Mouse (Mus musculus) spleen, embryonic (tissue): ENCODE measurements at regions not wholly inside any gene's neighbourhood (a gene's known extent, or its start where the extent isn't known, plus 50 kb on each side); places are given as distances from the start of the nearest gene placed in this dataset.

Experiments used
- CTCF ChIA-PET: fragments of 350-600 bp; sonication (Branson Sonifier 250); formaldehyde crosslinking; loops from one replicate; lab custom pipeline; 2022; lab: Charles Lee

DNA sequence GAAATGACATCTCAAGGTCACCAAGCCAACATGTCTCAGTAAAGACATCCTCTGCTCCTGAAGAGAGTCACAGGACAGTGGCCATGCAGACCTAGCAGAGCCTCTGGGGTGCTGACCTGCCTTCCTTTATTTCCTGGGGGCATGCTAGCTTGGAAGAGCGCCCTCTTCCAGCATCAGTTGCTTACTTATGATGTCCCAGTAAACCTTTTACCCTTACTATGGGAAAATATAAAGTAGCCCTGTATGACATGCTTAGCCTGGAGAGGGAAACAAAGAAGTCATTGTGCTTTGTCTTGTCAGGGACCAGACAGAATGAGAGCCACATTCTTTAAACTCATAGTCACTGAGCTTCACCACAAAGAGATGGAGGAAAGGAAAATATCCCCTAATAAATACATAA lies 82.9 kb downstream of the Postn start:
- CTCF ChIA-PET = no interaction called here

DNA sequence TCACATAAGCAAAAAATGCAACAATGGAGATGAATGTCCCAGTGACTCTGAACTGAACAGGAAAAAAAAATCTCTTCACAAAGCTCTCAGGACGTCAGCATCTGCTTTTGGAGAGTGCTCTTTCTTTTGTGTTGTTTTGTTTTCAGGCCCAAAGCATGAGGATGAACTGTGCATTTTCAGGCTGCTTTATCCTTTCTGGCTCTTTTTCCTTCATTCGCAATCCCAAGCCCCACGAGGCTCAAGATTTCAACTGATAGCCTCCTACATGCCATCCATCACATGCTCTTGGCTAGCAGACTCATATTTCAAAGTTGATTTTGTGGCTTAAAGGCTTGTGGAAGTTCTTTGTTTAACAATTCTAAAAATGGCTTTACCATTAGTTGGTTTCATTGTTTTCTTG lies 86.0 kb downstream of the Postn start:
- CTCF ChIA-PET = interaction anchor here (0.7 kb wide), 1 partner anchor 119 kb away, joined by 3 read pairs; no protein-coding TSS in a partner anchor

DNA sequence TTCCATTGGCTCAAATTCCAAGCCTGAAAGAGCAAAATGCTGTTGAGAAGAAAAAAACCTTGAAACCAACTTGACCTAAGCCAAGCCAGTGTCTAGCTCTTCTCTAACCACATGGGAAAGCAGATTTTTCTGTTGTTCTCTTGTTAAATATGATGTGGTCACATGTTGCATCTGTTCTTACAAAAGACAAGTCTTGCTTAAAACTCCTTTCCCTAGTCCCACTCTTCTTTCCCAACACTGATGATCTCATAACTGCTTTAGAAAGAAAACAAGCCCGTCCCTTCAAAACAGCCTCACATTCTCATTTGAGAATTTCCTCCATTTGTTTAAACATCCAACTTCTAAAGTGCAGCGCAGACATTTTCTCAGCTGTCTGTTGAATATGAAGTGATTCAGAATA lies 96.5 kb downstream of the Postn start:
- CTCF ChIA-PET = no interaction called here

DNA sequence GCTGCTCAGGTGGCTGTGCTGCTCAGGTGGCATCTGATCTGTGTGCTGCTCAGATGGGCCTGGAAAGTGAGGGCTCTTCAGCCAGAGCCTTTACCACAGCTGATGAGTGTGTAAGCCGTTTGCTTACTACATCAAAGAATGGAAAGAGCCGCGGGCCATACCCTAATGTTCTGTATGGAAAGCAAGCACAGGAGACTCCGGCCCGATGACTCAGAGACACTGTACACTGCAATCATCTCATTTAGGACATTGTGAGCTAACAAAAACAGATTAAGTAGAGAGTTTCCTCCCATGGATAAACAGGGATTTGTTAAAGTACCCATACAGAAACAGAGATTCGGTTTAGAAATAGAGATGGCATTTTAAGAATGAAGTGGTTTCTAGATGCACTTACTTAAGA lies 100.5 kb downstream of the Postn start:
- CTCF ChIA-PET = no interaction called here

DNA sequence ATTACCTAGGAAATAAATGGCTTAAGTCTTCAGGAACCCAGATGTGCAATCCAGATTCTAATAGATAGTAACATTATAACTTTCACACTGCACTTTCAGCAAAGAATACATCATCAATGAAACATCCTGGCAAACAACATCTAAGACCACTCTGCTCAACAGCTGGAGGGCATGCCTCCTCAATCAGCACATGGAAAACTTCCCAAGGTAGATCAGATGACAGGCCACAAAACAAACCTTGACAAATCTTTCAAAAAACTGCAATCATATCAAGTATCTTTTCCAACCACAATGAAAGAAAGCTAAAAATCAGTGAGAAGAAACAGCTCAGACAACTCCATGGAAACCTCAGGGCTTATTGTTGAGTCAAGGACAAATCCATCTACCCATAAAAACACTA lies 105.2 kb downstream of the Postn start:
- CTCF ChIA-PET = no interaction called here

DNA sequence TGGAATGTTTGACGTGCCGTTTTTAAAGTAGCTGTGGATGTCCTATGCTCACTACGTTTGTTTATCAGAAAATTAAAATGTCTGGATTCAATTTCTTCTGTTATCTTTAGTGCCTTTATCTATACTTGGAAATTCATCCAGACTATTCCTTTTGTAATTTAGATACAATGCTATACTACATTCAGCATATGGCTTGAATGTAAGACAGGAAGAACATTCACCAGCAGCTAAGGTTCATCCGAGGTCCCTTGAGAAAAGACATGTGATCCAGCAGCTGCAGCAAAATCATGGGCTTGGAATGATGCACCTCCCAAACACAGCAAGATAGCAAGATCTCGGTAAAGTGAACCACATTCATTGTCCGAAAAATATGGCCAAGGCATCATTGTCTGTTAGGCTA lies 113.3 kb downstream of the Postn start:
- CTCF ChIA-PET = no interaction called here

DNA sequence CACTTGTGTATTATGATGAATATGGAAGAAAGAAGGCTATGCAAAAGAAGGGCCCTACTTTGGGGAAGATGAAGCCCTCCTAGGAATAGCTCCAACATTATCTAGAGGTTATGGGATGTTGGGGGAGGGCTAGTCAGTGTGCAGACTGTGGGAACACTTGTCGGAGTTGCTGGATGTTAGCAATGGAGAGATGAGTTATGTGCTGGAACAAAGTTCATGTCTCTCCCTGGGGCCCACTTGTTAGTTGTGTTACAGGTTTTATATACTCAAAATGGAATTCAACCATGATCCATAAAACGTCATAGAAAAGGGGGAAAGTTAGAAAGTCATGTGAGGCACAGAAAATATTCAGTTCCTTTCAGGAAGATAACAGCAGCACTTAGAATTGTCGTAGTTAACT lies 115.0 kb downstream of the Postn start:
- CTCF ChIA-PET = no interaction called here

DNA sequence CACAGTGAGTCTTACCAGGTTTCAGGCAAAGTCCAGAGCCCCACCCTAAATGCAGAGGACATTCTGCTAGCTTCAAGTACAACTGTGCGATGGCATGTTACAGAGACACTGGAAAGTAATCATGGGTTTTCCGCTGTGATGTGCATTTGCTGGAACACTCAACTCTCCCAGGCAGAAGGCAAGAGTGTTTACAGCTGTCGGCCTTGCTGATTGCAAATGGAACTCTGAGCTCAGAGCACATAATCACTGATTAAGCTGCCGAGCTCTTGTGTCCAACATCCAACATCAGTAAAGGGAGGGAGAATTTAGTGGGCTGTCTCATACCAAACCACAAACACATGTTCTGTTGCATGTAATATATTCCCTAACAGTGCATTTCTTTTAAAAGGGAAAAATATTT lies 117.1 kb downstream of the Postn start:
- CTCF ChIA-PET = no interaction called here

DNA sequence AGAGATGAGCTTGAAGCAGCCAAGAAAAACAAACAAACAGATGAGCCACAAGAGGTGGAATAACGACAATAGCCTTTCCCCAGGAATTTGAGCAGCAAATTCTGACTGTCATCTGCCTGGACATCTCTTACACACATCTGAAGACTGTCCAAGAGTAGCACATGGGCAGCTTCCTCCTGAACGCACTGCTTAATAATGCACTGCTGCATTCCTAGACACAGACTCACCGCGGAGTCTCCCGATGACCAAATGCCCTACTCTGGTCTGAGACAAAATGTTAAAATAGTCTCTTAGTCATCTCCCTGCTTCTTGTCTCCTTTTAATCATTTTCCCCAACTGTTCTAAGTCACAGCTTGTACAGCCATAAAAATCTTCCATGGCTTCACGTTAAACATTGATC lies 119.3 kb downstream of the Postn start:
- CTCF ChIA-PET = no interaction called here

DNA sequence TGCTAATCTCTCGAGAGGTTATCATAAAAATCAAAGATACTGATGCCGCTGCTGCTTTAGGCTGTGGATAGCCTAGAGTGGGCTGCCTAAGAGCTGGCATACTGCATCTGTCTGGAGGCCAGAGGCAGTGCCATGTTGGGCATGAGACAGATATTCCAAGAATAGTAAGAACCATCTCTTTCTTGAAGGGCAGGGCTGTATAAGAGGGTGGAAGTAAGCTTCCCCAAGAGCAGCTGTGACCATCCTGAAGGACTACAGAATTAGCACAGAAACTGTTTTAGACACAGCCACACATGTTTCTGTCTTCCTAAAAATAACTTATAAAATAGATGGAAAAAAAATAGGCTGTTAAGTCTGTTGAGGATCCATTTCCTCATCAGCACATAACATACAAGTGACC lies 126.4 kb downstream of the Postn start:
- CTCF ChIA-PET = no interaction called here

DNA sequence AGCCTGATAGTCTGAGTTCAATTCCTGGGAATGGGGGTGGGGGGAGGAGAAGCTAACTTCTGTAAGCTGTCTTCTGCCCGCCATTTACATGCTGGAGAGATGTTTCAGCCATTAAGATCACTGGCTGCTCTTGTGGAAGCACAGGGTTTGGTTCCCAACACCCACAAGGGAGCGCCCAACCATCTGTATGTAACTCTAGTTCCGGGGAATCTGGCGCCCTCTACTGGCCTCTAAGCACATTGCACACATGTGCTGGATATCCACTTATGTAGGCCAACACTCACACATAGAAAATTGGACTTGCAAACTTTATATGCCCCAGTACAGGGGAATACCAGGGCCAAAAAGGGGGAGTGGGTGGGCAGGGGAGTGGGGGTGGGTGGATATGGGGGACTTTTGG lies 126.9 kb downstream of the Postn start:
- CTCF ChIA-PET = interaction anchor here (0.7 kb wide), 1 partner anchor 114 kb away, joined by 5 read pairs; no protein-coding TSS in a partner anchor

DNA sequence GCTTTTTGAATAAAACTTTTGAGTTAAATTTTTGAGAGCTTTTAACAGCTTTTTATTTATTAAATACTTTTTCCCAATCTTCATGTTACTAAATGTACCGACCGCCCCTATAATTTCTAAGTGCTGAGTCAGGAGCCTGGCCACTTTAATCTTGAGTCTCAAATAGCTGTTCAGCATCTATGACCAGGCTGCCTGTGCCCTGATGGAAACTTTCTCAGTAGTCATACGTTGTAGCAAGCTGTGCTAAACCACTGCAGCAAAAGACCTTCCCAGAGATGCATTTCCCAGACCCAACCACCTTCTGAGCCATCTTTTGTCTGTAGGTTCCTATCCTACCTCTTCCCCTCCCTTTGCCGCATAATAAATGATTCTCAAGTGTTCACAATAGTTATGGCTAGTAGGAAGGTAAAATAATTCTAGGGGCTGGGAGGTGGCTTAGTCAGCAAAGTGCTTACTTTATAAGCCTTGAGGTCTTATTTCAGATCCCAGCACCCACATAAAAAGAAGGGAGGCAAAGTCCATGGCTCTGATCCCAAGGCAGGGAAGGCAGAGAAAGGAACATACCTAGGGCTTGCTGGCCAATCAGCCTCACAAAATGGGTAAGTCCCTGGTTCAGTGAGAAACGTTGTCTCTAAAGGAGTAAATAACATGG lies 129.5 kb downstream of the Postn start:
- CTCF ChIA-PET = no interaction called here

DNA sequence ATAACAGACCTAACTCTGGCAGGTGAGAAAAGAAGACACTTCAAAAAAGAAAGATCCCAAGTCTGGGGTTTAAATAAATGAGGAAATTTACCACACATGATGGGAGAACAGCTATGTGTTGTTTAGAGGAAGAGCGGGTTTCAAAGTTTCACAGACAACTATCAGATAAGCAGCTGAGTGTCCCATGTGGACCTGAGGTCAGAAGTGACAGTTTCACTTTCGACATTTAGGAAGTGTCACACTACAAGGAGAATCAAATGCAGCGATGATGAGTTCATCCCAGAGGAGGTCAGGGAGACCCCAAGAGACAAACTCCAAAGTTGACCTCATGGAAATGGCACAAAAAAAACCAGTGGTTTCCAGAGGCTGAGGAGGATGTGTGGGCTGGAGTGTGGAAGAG lies 132.7 kb downstream of the Postn start:
- CTCF ChIA-PET = no interaction called here

DNA sequence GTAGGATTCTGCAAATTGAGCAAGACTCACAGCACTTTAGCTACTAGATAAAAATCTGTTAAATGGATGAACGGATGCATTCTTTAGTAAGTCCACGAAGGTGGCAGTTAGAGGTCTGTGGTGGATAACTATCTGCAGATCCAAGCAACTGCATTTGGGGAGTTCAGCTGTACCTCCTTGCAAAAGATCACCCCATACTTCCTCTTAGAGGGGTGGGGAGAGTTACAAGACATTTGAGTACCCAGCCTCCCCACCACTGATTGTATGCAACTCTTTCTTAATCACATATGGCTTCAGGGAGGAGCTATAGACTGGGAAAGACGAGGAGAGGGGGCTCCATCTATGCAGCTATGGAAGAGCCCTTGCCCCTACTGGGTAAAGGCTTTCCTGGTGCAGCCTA lies 144.1 kb downstream of the Postn start:
- CTCF ChIA-PET = no interaction called here

DNA sequence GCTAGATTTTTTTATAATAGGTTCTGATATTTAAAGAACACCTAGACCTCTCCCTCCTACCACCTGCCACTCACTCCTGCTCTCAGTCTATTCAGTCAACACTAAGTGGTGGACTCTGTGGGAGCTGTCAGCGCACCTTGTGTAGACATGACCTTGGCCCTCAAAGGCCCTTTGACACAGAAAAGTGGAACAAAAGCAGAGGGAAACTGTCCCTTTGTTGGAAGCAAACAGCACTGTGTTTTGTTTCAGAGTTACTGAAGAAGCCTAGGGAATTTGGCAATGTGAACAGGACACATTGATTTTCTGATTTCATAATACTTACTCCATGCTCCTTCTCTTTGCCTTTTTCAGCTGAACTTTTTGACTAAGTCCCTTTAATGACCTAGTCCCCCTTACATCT lies 146.7 kb downstream of the Postn start:
- CTCF ChIA-PET = no interaction called here

DNA sequence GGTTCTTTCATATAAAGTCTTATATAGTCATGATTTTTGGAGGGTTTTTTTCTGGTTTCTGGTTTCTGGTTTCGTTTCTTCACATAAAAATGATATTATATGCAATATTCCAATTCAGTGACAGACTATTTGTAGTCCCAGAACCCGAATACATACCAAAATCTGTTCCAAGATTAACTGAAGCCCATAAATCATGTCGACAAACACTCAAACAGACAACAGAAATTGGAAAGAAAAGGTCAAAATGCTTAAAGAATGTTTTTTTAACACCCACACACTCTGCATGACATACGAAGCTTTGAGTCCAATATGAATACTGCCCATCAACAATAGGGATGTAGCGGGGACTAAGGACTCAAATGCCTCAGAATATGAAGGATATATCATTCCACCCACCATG lies 148.0 kb downstream of the Postn start:
- CTCF ChIA-PET = no interaction called here

DNA sequence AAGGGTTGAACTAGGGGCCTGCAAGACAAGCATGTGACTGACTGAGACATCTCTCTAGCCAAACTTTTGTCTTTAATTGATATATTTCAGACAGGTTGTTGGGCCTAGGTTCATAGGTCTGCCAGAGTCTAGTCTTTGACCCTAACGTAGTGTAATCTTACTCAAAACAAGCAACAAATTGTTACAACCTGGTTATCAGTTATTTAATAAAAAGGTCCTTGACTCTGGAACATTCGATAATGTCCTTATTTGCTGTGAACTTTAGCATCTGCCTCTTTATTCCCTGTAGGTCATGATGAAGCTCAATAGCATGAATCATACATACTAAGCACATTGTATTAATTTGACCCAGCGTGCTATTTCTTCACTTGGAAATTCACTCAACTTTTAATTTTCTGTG lies 156.3 kb downstream of the Postn start:
- CTCF ChIA-PET = no interaction called here

DNA sequence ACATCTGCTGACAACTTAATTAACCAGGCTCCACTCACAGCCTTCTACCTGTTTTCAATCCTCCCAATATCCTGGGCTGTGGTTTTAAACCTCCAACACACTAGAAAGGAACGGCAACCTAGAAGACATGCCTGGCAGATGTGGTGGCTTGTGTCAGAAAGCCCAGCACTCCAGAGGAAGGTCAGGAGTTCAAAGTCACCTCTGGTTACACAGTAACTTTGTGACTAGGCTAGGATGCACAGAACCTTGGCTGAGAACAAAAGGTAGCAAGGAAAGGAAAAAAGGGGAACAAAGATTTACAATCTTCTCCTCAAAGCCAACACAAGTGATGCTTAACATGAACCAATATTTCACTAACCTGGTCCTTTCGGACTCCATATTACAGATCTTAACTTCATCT lies 161.8 kb downstream of the Postn start:
- CTCF ChIA-PET = no interaction called here

DNA sequence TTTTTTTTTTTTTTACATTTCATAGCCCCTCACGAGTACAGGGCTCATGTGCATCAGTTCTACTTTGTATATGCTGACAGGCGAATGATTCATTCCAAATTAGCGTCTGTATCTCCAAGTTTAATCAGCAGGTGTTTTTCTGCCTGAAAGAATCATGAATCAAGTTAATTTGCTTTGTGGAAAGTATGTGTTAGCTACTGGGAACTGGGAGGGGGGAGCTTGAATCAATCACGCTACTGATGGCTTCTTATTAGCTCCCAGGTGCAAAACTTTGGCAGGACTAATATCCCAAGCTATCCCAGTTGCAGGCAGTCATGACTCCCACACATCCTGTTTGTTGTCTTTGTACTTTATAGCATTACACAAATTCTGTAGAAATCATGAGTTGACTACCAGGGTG lies 165.7 kb downstream of the Postn start:
- CTCF ChIA-PET = no interaction called here

DNA sequence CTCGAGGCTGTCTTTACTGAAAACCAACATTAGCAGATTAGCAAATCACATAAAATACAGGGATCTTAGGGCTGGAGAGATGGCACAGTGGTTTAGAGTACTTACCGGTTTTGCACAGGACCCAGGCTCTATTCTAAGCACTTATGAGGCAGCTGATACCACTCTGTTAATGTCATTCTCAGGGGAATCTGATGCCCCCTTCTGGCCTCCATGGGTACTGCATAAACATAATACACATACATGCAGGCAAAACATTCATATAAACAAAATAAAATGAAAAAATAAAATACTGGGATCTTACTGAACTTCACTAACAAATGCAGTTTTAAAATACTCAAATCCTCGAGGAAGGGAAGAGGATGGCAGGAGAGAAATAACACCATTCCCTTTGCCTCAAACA lies 164.3 kb upstream of the Supt20 start:
- CTCF ChIA-PET = no interaction called here

DNA sequence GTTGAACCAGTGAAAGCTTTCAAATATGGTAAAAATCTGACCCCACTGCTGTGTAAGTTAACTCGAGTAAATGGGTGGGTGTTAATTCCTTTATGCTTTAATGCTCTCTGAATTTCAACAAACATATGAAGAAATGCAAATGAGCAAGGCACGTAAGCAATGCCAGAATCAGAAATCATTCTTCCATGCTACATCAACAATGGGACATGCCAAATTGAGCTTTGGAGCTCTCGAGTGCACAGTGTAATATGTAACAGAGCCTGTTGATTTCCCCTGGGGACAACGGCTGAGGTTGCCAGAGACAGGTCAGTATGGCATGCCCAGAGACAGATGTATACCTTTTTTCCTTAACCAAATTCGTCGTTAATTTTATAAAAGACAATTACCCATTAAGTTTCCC lies 162.4 kb upstream of the Supt20 start:
- CTCF ChIA-PET = no interaction called here

DNA sequence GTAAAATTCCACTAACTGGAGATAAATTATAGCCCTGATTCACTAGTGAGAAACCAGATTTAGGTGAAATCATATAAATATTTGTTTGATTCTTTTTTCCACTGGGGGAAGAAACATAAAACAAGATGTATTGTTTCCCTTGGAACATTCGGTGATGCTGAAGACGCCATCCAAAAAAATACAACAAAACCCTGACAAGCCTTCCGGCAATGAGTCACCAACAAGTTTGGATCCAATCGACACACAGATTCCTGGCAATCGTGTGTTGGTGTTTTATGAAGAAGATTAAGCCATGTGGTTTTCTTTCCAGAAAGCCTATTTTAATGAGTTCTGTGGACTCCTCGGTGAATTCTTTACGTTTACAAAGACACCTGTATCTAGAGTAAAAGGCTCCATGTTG lies 157.2 kb upstream of the Supt20 start:
- CTCF ChIA-PET = no interaction called here

DNA sequence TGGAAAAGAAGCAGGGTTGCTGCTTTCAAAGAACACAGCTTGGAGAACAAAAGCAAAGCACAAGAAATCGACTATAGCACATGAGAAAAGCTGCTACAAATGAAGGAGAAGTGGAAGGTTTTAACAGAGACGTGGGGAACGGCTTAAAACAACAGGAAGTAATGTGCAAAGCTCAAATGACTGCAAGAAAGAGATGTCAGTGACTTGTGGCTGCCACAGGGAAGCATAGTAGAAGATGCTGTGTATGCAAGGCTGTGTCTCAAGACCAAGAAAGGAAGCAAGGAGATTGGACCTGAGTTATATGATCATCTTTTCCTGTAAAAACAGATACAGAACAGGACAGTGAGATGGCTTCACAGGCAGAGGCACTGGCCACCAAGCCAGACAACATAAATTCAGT lies 154.6 kb upstream of the Supt20 start:
- CTCF ChIA-PET = no interaction called here

DNA sequence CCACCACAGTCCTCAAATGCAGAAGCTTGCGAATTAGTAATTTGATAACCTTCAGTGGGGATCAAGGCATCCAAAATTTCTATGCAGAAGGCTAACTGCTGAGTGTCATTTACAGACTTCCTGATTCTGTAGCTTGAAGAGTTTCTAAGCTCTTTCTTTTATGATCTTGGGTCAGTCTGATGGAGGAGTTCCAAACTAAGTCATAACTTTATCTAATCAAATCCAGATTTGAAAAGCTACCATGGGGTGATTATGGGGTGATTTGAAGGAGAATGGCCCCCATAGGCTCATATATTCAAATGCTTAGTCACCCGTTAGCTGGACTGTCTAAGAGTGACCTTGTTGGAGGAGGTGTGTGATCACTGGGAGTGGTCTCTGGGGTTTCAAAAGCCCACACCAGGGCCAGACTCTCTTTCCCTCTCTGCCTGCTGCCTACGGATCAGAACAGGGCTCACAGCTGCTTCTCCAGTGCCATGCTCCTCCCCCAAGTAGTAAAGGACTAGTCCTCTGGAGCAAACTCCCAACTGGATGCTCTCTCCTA lies 152.0 kb upstream of the Supt20 start:
- CTCF ChIA-PET = interaction anchor here (0.7 kb wide), 1 partner anchor 60 kb away, joined by 3 read pairs; no protein-coding TSS in a partner anchor
